Mouse (Mus musculus): ENCODE data around the gene Idua.

DNA sequence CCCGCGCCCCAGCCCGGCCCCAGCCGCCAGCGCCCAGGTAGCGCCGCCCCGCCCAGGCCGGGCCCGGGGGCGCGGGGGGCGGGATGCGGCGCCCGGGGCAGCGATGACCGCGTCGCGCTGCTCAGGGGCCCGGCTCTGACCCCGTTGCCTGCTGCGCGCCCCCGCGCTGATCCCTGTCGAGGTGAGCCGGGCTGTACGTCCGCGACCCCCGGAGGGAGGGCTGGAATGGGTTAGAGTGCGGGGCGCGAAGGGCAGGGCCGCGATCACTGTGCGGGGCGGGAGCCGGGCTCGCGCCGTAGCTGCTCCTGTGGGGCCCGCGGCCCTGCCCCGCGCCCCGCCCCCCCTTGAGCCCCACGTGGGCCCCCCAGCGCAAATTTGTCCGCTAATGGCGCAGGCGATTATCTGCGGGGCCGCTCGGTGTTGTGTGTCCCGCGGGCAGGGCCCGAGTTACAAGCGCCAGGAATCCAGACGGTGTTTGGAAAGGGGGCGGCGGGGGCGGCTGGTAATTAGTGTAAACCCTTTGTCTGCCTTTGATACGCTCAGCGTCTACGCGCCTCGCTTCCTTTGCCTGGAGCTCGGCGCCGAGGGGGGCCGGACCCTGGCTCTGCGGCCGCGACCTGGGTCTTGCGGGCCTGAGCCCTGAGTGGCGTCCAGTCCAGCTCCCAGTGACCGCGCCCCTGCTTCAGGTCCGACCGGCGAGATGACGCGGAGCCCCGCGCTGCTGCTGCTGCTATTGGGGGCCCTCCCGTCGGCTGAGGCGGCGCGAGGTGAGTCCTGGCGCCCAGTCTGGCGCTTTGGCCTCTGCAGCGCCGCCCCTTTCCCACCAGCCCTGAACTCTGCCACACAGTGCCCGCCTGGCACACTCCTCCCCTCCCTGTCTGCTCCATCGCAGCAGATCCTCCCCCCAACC lies 34.5 kb downstream of the Idua start:
- TF ChIP-seq CTCF (conservative IDR thresholded peaks at IDR 0.05; ENCODE audit: insufficient read depth, insufficient read length, low read depth, low read length): no peak
- no peak for TF ChIP-seq POLR2A (IDR thresholded peaks at IDR 0.05; ENCODE audit: low read depth, low read length)
